Mouse (Mus musculus): ENCODE data around the gene Creg2.
A peak's percentile ranks its signal among the peaks of the same experiment; 100 is the strongest.
"Not testable (repeated sequence)": the region's sequence is repeated elsewhere in the genome, so short reads cannot be mapped to it uniquely, and the experiment has no call there.

Gene Creg2

DNA sequence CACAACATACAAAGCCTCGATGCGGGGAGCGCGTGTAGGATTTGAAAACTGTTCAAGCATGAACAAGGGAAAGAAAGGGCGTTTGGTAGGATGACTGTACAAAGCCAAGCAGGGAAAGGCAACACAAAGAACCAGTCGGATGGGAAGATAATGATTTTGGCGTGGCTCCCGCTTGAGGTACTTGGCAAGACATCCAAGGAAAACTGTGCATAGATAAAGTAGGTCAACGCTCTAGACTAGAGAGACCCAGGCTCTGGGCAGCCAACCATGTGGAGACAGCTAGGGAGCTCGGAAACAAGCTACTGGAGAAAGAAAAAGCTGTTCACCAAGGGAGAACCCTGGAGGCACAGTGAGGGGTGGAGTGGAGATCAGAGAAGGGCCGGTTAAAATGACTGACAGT lies 52.5 kb downstream of the Creg2 start:
- no peak for DNase-seq (ENCODE audit: low read depth in 1 of 2, low spot score in 2 of 2)

DNA sequence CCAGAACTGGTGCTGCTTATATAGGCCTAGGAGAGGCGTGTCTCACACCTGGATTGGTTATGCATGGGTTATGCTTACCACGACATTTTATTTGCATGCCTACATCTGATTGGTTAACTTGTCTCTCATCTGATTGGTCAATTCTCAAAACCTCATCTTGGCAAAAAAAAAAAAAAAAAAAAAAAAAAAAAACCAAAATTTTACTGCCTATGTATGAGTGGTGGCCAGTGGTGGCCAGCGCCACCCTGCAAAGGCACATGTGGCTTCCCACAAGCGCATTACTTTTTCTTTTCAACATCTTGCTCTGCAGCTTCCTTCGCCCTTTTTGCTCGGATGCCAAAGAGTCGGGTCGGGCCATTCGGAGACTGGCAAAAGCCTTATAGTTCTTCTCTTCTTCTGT lies 54.1 kb downstream of the Creg2 start:
- not testable (repeated sequence) for DNase-seq (ENCODE audit: low read depth in 1 of 2, low spot score in 2 of 2)

DNA sequence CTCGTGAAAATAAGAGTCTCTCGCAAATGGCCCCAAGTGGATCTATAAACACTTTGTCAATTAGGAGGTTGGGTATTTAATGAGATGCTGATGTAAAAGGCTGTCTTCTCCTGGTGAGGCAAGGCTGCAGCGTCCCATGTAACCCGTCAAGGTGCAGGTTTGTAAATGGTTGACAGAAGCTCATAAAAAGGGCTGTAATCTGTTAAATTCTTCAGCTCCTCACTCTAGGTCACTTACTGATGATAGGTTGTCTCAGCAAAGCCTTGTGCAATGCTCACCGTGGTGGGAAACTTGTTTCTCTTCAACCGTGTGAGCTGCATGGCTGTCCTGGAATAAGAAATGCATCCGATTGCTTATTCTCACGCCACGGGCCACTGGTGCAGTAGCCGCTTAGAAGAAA lies 57.4 kb downstream of the Creg2 start:
- DNase-seq (ENCODE audit: low read depth in 1 of 2, low spot score in 2 of 2) = no peak

DNA sequence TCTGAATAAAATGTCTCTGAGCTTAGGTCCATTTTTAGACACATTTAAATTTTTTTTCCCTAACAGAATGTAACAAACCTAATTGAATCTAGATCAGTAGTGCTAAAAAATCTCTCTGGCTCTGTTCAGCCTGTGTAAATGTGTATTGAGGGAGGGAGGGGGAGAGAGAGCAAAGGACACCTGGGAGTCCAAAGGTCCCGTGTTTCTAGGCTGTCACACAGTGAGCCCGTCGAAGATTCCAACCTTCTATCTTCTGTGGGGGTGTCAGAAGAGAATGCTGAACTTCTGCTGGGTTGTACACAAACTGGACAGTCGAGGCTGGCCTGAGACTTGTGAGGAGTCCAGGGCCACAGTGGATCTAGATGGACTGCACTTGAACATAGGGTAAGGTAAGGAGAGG lies 59.2 kb downstream of the Creg2 start:
- no peak for DNase-seq (ENCODE audit: low read depth in 1 of 2, low spot score in 2 of 2)

DNA sequence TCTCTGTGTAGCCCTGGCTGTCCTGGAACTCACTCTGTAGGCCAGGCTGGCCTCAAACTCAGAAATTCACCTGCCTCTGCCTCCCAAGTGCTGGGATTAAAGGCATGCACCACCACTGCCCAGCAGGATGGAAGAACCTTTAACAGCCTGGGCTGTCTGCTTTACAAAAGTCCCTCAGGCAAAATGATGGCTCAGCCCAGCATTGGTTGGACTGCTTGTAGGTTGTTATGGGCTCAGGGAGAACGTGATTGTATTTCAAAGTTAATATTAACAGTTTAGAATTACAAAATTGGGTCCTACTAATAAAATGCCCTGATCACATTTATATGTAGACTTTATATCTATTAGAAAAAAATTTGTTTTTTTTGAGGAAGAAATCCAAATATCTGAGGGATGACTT lies 59.7 kb downstream of the Creg2 start:
- not testable (repeated sequence) for DNase-seq (ENCODE audit: low read depth in 1 of 2, low spot score in 2 of 2)

DNA sequence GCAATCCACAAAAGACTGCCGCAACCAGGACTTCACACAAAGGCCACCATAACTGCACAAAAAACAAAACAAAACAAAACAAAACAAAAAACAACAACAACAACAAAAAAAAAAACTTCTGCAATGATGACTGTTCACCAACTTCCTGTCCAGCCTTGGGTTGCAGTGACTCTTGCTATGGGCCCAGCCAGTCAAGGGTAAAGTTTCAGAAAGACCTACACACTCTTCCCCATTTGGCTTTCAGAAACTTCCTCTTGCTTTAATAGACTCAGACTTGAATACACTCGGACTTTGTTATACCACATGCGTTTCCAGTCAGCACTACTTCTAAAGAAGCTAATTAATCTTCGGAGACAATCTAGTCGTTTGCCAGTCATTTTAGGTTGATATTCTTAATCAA lies 61.1 kb downstream of the Creg2 start:
- no peak for DNase-seq (ENCODE audit: low read depth in 1 of 2, low spot score in 2 of 2)

DNA sequence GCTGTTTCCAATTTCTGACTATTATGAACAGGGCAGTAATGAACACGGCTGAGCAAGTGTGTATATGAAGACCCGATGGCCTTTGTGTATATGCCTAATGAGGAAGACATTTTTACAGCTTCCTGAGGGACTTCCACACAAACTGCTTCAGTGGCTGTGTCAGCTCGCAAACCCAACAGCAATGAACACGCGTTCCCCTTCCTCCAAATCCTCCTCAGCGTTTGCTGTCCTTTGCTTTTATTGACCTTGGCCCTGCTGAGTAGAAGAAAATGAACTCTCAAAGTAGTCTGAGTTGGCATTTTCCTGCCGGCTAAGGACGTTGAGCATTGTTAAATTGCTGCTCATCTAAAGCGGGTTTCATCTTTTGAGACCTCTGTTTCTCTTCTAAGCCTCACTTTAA lies 65.9 kb downstream of the Creg2 start:
- DNase-seq (ENCODE audit: low read depth in 1 of 2, low spot score in 2 of 2) = no peak

DNA sequence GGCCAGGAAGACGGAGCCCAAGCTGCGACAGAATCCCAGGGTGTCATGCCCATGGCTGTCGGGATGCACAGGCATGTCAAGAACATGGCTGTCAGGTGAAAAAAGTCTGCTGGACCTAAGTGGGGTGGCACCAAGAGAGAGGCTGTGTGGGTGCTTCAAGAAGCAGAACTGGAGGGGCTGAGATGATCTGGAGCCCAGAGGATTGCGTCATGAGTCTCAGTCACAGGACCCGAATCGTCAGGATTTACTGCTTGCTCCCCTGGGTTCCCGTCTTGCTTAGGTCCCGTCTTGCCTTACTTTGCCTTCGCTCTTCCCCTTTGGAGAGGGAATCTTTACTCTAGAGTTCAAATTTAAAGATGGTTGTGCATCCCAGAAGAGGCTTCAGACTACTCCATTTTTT lies 68.1 kb downstream of the Creg2 start:
- no peak for DNase-seq (ENCODE audit: low read depth in 1 of 2, low spot score in 2 of 2)

DNA sequence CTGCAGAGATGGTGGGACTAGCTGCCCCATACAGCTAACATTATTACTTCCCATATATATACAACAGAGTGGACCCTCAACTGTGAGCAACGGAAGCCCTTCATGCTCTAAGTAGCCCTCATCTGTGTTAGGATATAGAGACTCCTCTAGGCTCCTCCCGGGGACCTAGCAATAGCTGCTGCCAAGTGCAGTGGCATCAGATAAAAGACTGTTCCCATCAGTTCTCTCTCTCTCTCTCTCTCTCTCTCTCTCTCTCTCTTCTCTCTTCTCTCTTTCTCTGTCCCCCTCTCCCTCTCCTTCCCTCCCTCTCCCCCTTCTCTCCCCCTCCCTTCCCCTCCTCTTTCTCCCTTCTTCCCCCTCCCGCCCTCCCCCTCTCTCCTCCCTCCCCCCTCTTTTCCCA lies 70.1 kb downstream of the Creg2 start:
- DNase-seq (ENCODE audit: low read depth in 1 of 2, low spot score in 2 of 2) = no peak

DNA sequence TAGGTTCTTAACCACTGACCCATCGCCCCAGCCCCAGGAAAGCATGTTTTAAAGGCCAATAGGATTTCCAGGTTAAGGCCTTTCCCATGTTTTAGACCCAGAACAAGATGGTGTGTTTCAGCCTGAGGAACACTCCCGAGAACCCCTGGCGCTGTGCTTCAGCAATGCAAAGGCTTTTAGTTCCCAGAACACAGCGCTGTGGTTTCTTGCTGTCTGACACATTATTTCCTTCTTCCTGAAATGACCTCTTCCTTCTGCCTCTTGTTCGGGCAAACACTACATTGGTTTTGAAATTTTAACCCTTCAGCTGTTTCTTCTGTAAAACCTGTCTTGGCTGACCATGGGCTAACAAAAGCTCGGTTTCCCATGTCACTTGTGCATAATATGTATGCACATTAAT lies 72.1 kb downstream of the Creg2 start:
- peak; percentile 29 to 57 for DNase-seq (ENCODE audit: low read depth in 1 of 2, low spot score in 2 of 2)

DNA sequence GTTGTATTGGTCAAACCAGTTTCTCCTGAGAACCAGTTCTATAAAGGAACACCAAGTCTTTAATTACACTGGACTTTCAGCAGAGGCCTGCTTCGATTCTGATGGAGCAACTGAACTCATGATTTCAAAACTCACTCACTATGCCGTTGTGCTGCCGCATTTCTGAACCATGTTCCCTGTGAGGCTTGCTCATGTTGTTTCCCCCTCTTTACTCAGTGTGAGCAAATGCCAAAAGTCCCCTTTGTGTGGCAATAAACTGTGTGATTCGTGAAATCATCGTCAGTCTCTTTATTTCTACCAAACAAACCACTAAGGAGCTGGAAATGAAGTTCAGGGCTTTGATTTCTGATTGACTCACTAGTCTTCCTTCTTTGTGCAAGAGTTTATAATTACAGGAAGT lies 72.8 kb downstream of the Creg2 start:
- peak; percentile 69 to 75 for DNase-seq (ENCODE audit: low read depth in 1 of 2, low spot score in 2 of 2)

DNA sequence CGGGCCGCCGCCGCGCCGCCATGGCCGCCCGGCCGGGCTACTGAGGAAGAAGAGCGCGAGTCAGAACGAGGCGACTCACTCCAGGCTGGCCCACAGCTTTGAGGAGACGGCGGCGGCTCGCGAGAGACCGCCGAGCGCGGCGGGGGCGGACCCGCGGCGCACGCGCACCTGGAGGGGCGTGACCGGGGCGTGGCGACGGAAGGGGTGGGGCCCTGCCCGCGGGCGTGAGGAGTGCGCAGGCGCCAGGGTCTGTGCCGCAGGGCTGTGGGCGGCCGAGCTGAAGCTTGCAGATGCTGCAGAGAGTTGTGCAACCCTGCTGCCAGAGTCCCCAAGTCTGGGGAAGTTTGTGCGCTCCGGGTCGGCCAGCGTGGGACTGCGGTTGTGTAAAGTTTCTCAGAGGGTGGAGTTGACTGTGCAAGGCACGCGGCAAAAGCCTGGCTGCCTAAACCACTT lies 74.0 kb downstream of the Creg2 start, which contains the start of gene Rnf149:
TSS of gene Rnf149 (minus strand) at position 153 of the 453 bp plus-strand sequence.
- peak; percentile 99 to 100 for DNase-seq (ENCODE audit: low read depth in 1 of 2, low spot score in 2 of 2)

DNA sequence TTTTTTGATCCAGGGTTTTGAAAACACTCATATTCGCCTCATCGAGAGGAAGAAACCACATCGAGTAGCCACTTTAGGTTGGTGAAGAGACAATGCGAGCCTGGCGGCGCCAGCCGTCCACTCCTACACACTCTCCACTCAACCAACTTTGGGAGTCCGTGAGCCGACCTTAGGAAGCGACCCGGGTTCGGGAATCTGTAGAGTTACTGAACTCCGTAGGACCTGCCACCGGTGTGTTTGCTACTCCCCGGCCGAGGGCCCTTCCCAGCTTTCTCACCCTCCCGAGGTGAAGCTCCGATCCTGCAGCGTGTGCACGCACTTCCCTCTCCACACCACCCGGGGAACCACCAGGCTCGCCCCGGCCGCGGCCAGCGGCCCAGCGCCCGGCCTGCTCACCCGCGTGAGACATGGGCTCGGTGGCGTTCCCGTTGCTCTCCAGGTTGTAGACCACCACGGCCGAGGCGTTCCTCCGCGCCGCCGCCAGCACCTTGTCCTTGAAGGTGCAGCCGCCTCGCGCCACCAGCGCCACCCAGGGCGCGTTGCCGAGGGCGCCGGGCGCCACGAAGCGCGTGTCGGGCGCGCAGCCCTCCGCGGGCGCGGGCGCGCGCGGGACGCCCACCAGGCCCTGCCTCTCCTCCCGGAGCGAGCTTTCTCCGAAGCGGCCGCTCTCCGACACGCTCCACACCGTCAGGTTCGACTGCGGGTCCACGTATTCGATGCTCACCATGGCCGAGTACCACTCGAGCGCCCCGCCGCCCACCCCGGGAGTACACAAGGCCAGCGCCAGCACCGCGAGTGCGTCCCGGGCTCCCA lies 74.6 kb downstream of the Creg2 start:
- DNase-seq (ENCODE audit: low read depth in 1 of 2, low spot score in 2 of 2) = peak; percentile 24 to 65

DNA sequence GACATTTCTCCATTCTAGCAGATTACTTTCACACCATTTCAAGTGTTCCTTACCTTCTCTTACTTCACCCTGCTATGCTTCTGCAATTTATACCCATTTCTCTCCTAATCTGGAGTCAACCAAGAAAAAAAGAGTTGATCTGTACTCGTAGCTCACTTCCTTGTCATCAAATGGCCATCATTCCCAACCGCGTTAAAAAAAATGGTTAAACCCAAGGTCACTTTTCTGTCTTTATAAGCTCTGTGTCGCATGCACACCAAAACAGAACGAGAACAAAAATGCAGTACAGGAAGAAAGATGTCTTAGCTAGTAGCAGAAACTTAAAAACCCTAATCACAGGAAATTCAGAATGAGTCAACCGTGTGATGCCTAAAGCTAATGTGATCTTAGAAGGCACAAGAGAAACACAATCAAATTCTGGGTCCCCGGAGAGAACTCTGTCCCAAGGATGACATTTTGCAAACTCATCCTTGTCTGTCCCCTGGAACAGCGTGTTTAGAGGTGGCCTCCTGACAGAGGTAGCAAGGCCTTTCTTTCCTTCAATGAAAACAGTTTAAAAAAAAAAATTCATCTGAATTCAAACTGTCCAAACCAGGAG lies 75.4 kb downstream of the Creg2 start:
- DNase-seq (ENCODE audit: low read depth in 1 of 2, low spot score in 2 of 2) = no peak

DNA sequence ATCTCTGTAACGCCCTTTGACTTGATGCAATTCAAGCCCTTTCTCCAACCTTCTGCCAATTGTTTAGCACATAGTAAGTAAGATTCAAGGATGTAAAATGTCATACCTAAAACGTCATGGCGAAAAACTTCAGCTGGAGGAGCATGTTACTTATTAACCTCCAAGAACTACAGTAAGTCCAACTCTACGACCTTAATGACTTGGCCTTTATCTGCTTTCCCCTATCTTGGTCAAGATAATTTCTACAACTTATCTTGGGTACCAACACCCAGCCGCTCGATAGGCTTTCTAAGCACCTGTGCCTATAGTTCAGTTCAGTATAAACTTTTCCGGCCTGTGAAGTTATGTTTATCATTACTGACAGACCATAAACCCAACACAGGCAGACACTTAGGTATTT lies 77.4 kb downstream of the Creg2 start:
- DNase-seq (ENCODE audit: low read depth in 1 of 2, low spot score in 2 of 2) = no peak

DNA sequence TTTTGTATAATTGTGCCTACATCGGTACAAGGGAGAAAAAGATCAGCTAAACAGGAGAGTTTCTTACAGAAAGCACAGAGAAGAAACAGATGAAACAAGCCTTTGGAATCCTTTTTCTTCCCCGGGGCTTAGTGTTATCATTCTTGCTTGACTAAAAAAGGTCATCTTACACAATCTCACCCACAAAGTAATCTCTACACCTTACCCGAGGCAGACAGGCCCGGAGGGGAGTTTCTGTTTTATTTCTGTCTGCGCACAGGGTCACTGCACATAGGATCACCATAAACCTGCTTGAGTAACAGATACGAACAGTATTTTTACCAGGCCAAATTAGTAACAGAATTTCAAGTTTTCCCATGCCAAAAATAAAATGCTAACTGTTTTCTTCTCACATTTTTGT lies 79.6 kb downstream of the Creg2 start:
- no peak for DNase-seq (ENCODE audit: low read depth in 1 of 2, low spot score in 2 of 2)

Data from monocyte, adult 2 months (primary cell).